Mouse (Mus musculus) CD4-positive, CD25-positive, alpha-beta regulatory T cell, adult 2 months (primary cell): ENCODE data around the gene Krtap24-1.
A peak's percentile ranks its signal among the peaks of the same experiment; 100 is the strongest.

Experiments used
- DNase-seq: peaks from one replicate; pipeline ENCODE4 v3.0.0-alpha.2; 2012; ENCODE audit warnings: low read depth, low spot score

Krtap24-1 gene

DNA sequence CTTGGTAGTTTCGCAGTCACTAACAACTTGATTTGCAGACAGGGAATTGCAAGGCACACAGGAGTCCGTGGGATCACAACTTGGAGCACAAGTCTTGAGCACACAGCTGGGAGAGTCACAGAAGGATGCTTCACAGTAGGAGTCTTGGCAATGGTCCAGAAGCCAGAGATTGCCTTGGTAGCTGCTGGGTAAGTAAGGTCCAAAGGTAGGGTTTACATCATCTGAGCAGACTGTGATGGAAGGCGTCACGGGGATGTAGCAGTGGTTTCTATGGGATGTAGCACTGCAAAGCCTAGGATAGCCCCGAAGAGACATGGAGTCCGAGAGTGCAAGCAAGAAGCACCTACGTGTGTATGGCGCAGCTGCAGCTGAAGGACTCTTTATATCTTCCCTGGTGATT is at the start of gene Krtap24-1:
Gene Krtap24-1, minus strand, starts transcription at position 358 of the 400 bp plus-strand sequence.
- DNase-seq, result no peak

DNA sequence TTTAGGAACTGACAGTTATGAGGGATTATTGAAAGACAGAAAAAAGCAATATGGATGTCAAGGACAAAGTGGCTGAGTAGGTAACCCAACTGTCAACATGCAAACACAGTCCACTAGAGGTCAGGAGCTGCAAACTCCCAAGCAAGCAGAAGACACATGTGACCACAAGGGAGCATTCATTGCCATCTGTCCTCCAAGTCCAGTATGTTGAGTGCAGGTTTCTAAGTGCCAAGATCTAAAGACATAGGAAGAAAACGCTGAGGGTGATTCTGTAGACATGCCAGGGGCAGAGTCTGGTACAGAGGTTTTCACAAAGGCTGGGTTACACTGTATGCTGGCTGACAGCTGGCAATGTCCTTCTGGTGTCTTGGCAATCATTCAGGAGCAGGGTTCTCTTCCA is 45.3 kb upstream of the Krtap24-1 start:
- DNase-seq, result peak; percentile 34

GRCm38 (mm10) chr16:88651952-88652351 is 39.9 kb upstream of the Krtap24-1 start:
- DNase-seq, result no peak

DNA sequence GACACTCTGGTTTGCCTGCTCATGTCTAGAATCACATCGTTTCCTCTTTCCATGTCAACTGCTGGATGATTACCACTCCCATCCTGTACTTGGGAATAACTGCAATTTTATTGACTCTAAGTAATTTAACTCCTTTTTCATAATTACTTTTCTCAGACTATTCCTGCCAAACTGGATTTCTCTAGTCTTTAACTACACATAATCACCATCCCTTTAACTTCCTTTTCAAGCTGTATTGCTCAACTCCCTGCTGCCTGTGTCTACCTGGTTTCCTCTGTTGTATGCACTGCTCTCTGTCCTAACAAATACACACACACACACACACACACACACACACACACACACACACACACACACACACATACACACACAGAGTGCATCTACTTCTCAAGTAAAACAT is 39.0 kb upstream of the Krtap24-1 start:
- no peak for DNase-seq

GRCm38 (mm10) chr16:88647358-88647846 is 35.3 kb upstream of the Krtap24-1 start, which contains the start of gene Krtap26-1:
Krtap26-1 (minus strand) TSS chr16:88647796.
- no peak for DNase-seq

DNA sequence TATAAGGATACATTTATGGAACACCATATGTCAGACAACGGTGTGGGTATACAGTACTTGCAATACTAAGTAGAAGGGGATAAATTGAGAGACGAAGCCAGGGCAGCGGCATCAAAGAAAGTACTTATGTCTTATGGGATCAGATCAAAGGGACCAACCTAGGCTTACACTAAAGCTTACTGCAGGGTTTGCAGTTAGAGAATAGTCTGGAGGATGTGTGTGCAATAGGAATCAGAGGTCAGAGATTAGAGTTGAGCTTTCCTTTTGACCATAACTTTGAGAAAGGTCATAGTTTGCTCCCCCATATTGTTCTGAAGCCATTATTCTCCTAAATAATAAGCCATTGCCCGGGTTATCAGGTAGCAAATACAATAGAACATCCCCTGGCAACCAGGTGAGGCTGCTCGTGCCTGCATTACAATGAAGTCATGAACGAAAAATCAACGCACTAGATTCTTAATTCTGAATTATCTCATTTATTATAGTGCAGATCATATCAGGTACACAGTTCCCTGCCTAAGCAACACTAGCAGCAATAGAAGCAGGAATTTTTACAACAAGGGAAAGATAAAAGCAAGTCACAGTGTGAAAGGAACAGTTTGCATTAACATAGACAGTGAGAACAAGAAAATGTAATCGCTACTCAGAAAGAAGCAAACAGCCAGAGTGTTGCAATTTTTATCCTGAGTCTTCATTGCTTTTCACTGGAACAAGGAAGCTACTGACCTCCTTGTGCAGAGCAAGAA is 34.5 kb upstream of the Krtap24-1 start:
- no peak for DNase-seq

- DNase-seq, result no peak
Observed at GRCm38 (mm10) chr16:88640053-88640452, 28.0 kb upstream of the Krtap24-1 start.

GRCm38 (mm10) chr16:88635142-88635541 is 23.1 kb upstream of the Krtap24-1 start:
- DNase-seq, result no peak

DNA sequence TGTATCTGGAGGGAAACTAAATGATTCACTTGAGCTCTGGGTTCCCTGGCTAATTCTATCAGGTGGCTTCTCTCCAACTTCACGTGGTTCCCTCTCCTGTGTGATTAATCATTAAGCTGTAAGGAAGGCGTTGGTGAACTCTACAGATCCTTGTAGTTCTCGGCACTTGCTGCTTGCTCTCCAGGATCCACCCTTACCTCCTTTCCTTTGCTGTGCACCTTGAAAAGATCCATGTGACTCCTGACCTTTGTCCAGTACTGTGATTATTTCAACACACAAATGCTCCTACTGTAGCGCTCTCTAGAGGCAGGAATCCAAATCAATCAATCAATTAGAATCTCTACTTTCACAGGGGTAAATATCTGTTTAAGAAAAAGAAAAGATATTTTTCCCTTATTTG is 19.4 kb upstream of the Krtap24-1 start:
- no peak for DNase-seq

DNA sequence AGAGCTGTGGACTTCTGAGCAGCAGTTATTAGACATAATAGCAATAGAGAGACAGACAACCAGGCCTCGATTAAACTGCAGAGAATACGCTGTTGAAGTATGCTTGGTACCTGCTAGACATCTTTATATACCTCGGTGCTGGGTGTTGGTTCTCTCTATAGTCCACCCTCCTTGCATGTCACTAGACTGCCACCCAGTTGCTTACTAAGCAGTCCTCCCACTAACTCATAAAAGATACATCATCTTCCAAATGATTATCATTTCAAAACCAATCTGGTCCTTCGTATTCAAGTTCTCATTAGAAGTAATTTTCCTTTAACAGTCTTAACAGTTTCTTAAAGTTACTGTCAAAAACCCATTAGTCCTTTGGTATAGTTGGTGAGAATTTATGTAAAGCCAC is 15.5 kb upstream of the Krtap24-1 start, which contains the start of gene 2310079G19Rik:
Gene 2310079G19Rik, minus strand, starts transcription at position 101 of the 400 bp plus-strand sequence.
- no peak for DNase-seq

- no peak for DNase-seq
Observed at GRCm38 (mm10) chr16:88612712-88613111, 633 bp upstream of the Krtap24-1 start.

DNA sequence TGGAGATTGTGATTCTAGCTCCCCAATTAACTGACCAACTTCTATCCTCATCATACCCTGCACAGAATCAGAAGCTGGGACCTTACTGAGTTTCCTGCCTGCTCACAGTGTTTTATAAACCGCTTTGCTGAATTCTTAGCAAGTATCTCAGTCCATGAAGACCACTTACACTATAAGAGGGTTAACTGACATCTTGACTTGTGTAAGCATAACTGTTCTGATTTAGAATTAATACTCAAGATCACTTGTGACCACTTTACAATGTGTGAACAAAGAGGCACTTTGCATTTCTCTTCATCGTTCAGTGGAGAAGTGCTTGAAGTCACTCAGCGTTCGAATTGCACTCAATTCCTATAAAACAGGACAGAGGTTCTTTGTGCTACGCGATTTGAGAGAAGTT is 7.5 kb downstream of the Krtap24-1 start:
- no peak for DNase-seq

DNA sequence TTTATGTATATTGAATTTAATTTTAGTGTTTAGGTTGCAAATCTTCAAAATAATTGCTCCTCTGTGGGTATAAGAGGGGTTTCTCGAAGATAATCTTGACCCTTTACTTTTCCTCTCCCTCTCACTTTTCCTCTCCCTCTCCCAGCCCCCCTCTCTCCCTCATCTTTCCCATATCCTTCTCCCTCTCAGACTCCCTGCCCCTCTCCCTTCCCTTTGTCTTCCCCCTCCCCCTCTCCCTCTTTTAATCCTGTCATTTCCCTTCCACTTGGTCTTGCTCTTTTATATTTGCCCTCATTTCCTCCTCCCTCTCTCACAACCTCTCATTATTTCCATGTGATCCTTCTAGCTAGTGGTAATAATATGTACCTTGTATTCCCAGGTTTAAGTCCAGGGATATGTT is 9.6 kb downstream of the Krtap24-1 start:
- DNase-seq, result no peak

GRCm38 (mm10) chr16:88600303-88600702 is 11.8 kb downstream of the Krtap24-1 start:
- no peak for DNase-seq

GRCm38 (mm10) chr16:88599504-88600237 is 12.4 kb downstream of the Krtap24-1 start:
- DNase-seq, result no peak

GRCm38 (mm10) chr16:88592758-88593157 is 19.3 kb downstream of the Krtap24-1 start:
- DNase-seq, result no peak

DNA sequence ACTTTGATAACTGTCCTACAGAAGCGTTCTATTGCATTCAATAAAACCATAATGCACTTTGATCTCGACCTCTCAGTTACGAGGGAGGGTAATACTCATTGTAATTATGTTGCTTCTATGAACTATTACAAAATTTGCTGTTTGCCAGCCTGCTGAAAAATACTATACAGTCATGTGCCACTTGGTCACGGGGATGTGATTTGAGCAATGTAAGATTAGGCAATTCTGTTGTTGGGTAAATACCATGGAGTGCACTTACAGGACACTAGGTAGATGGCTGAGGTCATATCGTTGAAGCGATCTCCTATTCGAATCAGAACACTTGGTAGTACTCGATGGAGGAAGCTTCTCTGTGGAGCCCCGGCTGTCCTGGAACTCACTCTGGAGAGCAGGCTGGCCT is 28.7 kb downstream of the Krtap24-1 start:
- DNase-seq, result no peak

GRCm38 (mm10) chr16:88575885-88576679 is 36.0 kb downstream of the Krtap24-1 start:
- no peak for DNase-seq

DNA sequence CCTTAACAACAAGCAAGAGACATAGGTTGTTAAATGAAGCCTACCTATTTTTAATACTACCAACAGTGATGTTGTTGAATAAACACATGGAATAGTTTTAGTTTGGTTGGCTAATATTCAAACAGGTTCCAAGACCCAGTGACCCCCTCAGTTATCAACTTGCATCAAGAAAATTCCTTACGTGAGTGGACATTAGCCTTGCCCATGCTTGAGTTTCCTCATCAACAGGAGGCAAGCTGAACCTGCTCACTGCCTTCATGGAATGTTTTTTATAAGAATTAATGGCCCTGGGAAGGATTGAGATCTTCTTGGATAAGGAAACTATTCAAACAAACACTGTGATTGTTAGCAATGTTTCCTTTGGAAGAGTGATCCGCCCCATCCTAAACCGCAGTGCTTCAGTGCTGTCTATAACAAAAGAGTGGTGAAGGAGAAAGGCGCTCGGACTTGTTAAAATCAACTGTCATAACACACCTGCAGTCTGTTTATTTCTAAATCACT is 39.1 kb downstream of the Krtap24-1 start:
- no peak for DNase-seq

- no peak for DNase-seq
Observed at GRCm38 (mm10) chr16:88570136-88570535, 41.9 kb downstream of the Krtap24-1 start.

- DNase-seq, result no peak
Observed at GRCm38 (mm10) chr16:88569732-88570131, 42.3 kb downstream of the Krtap24-1 start.

DNA sequence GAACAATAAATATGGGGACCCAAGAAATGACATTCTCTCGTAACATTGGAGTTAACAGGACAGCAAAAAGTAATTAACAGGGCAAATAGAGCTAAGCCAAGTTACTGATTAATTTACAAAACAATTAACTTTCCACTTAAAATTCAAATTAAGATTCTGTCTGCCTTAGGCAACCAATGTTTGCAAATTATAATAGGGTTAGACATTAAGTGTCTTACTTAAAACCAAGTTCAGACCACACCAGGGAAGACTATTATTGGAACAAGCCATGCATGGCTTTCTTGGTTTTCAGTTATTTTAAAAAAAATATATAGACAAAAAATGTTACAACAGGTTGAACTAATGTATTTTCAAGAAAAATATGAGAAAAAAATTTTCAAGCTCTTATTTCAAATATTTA is 43.0 kb downstream of the Krtap24-1 start:
- DNase-seq, result no peak
